Mouse (Mus musculus) hematopoietic stem cell, adult 5-6 weeks (primary cell): Measurements from ENCODE around the gene Mrpl23. TPM values are rescaled to one million over a fixed set of nuclear protein-coding genes. Genes with fewer than 3 reads are reported as not detected.

Source experiments
- ATAC-seq, 2 experiments: fragments of 125-278 bp in 1 of 2; replicated peaks in 1 of 2; 2 replicates each; pipeline ENCODE4 v1.8.0; 2016 to 2017; ENCODE audit warnings: inconsistent platforms in 2 of 2, mild to moderate bottlenecking in 2 of 2, moderate number of reproducible peaks in 2 of 2, low read depth in 1 of 2, moderate TSS enrichment in 1 of 2; ENCODE audit not compliant: low FRiP score in 2 of 2, poor library complexity in 2 of 2, severe bottlenecking in 2 of 2, insufficient read depth in 1 of 2, low TSS enrichment in 1 of 2
- total RNA-seq: library from RNA; stranded (forward); fragments of 172-1452, 232-1000 nt; gene quantifications from 2 replicates; pipeline ENCODE4 v1.2.3, GENCODE M21; 2017

The Mrpl23 gene
- total RNA-seq, 1 experiment from 2014 or later, result 42.5 TPM

GRCm38 (mm10) chr7:142577806-142578423, 45.4 kb downstream of the Mrpl23 start:
- ATAC-seq, result no peak

DNA sequence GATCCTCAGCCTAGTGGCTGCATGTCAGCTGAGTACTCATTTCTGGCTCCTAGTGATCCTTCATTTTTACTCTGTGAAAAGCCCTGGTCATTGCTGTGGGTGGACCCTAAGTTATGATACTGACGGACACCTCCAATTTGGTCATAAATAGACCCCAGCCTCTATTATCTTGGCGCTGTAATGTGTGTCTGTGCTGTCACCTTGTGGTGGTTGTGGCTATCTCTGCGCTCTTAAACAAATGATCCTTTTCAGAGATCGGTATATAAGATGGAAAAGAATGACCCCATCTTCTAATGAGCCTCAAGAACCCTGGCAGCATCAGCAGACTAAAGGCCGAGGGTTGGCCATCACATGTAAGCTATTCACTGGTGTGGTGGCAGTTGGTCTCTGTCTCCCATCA, 46.6 kb downstream of the Mrpl23 start:
- no peak for ATAC-seq

DNA sequence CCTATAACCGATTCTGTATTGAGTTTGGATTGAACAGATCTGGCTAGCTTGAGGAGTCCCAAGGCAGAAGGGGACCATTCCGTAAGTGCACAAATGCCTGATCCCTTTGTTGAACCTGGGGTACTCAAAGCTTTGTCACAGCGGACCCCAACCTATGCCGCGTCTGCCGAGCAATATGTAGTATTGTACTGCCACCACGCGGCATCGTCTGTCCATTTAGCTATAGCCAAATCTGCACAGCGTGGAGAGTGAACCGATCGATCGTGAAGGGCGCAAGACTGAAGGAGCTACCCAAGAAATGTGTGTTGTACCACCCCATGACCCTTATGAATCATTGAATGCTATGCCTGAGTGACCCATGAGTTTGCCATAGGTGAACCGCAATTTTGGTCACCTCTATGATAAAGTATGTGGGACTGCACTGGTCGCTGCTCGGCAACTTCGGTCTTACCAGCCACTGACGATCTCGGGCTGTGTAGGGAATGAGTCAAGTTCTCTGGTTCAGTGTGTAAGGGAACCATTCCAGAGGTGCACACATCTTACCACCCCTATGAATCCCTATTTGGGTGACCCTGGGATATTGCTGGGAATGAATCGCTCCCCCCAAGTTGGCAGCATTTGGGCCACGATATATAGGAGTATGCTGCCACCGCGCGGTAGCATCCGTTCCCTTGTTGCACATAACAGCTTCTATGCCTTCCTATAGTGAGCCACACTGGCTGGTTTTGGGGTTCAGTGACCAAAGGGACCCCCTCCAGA, 47.8 kb downstream of the Mrpl23 start:
- ATAC-seq, result peak; percentile 37 to 53; a peak in 2 of 4 replicates

- ATAC-seq, result no peak
Measured at GRCm38 (mm10) chr7:142581186-142581585, 48.7 kb downstream of the Mrpl23 start.

DNA sequence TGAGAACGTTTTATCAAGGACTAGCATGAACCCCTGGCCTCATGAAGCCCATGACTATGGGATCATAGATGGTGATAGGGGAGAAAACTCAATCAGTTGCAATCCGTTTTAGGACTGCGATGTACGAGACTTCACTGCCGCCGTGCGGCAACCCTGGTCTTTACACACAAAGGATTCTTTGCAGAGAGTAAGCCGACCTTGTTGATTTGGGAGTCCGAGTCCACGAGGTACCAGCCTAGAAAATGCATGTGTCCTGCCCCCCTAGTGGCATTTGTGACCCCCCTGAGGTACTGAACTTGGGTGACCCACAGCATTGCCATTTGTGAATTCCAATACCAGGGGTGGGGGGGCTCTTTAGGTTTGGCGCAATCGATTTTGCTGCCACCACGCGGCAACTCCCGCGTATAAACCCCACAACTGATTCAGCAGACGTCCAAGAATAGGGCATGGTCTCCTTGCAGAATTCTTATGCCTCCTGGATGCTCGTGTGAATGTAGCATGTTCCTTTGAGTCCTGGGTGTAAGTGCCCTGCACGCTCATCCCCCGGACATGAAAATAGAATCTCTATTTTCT, 49.3 kb downstream of the Mrpl23 start:
- peak in 1 of 2 experiments; percentile 58; a peak in 1 of 4 replicates for ATAC-seq

GRCm38 (mm10) chr7:142584882-142585281, 52.4 kb downstream of the Mrpl23 start:
- no peak for ATAC-seq

- ATAC-seq, result no peak
Measured at GRCm38 (mm10) chr7:142585890-142586289, 53.4 kb downstream of the Mrpl23 start.

DNA sequence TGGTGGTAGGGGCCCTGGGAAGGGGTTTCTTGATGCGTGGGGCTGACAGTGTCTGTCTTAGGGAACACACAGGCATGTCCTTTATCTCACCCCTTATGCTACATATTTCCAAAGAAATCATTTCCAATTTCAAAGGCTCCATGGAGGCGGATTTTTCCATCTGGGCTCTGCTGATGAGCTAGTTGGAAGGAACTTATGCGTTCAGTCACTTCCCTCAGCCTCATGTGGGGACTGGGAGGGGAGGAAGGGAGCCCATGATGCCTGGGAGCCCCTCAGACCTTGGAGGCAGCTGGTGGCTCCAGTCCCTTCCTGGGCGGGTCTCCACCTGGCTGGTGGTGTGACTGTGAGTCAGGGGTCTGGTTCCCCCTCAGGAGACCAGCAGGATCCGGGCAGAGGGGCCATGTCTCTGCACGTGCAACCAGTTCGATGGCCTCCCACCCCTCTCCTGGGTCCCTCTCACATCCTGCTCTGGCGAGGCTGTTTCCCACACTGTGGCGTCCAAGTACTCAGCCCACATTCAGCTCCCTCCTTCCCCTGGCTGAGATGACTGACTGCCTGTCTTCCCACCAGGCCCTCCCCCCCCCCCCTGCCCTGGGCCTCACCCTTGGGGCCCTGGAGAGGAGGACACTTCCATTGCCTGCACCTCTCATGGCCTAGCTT, 55.9 kb downstream of the Mrpl23 start:
- no peak for ATAC-seq

Other genes with a start within 250 kb of the Mrpl23 start
- not detected in 2 replicates for gene Krtap5-1, start 235.6 kb upstream of the Mrpl23 start, total RNA-seq
- gene Krtap5-4, start 229.1 kb upstream of the Mrpl23 start, total RNA-seq, result not detected in 2 replicates
- not detected in 2 replicates for gene Ifitm10, start 158.9 kb upstream of the Mrpl23 start, total RNA-seq
- gene Gm49369, start 150.0 kb upstream of the Mrpl23 start, total RNA-seq, result 18.0 and 43.2 TPM in 2 replicates
- 123 and 168 TPM in 2 replicates for gene Ctsd, start 144.6 kb upstream of the Mrpl23 start, total RNA-seq
- not detected in 2 replicates for gene Syt8, start 97.8 kb upstream of the Mrpl23 start, total RNA-seq
- 8.2 and 12.3 TPM in 2 replicates for gene Tnni2, start 90.9 kb upstream of the Mrpl23 start, total RNA-seq
- 233 and 282 TPM in 2 replicates for gene Lsp1, start 71.9 kb upstream of the Mrpl23 start, total RNA-seq
- gene Tnnt3, start 33.9 kb upstream of the Mrpl23 start, total RNA-seq, result 0.55 and 9.3 TPM in 2 replicates
- not detected in 2 replicates for gene Igf2, start 134.1 kb downstream of the Mrpl23 start, total RNA-seq
- gene Gm49394, start 137.3 kb downstream of the Mrpl23 start, total RNA-seq, result not detected in 2 replicates
- not detected in 2 replicates for gene Ins2, start 210.7 kb downstream of the Mrpl23 start, total RNA-seq